Mouse (Mus musculus) cerebellum, adult 2 months (tissue): ENCODE results near the gene Csf1. TPM values are rescaled to one million over a fixed set of nuclear protein-coding genes. Genes with fewer than 3 reads are reported as not detected.

Experiments
- DNase-seq, 2 experiments: peaks; one replicate each; pipeline ENCODE4 v3.0.0; 2021
- H3K27ac ChIP-seq: fragments of 200-500 bp; 2 replicates; pipeline ENCODE4 v1.5.1; 2012; ENCODE audit warnings: low read length, control low read depth, inconsistent platforms; ENCODE audit not compliant: insufficient read depth
- H3K27me3 ChIP-seq: fragments of 200-500 bp; 2 replicates; pipeline ENCODE4 v1.6.1; 2012; ENCODE audit warnings: inconsistent platforms, mild to moderate bottlenecking, low read length, moderate library complexity; ENCODE audit not compliant: control insufficient read depth, insufficient read depth
- H3K4me1 ChIP-seq: fragments of 200-500 bp; 2 replicates; pipeline ENCODE4 v1.6.1; 2011; ENCODE audit warnings: low read length; ENCODE audit not compliant: control insufficient read depth, insufficient read depth
- H3K4me3 ChIP-seq: fragments of 200-500 bp; replicated peaks from 2 replicates; pipeline ENCODE3; 2011; ENCODE audit warnings: mild to moderate bottlenecking, low read depth, low read length, control low read depth; ENCODE audit not compliant: insufficient read depth
- CTCF ChIP-seq: fragments of 200-500 bp; IDR thresholded peaks from 2 replicates; pipeline ENCODE4 v1.5.1; 2011; ENCODE audit warnings: low read depth, mild to moderate bottlenecking, control low read depth, low read length, moderate library complexity, borderline replicate concordance; ENCODE audit not compliant: insufficient read depth
- POLR2A ChIP-seq: fragments of 200-500 bp; IDR thresholded peaks from 2 replicates; pipeline ENCODE4 v1.6.1; 2011; ENCODE audit warnings: low read length, control low read depth, borderline replicate concordance; ENCODE audit not compliant: insufficient read depth
- WGBS: fragments of 180-500 bp; shearing (Covaris S2); methylation state at CpG from one replicate; pipeline ENCODE4 v1.1.7; 2018; 5-methylcytosine and 5-hydroxymethylcytosine counted together
- polyA plus RNA-seq: library from polyadenylated mRNA; depleted of rRNA; stranded (reverse); fragments of >200 nt; gene quantifications from 2 replicates; pipeline ENCODE4 v1.2.3, GENCODE M21; 2012; rRNA removed

Csf1 gene
- polyA plus RNA-seq = 18.3 and 20.9 TPM in 2 replicates

- Histone ChIP-seq H3K27me3 (no peaks in the 10 kb centered on the region), H3K4me1 (peaks cover 28% of the 10 kb centered on the region), H3K27ac (peak within 1 kb of the TSS; percentile 82), H3K4me3 (peak within 1 kb of the TSS; percentile 68)
- TF ChIP-seq POLR2A (no peak), CTCF (no peak)
- under 1% methylated on average over 49 of the region's 56 CpGs for WGBS
- peak; percentile 79 to 84 for DNase-seq
These were observed at the start of gene Csf1 for GRCm38 (mm10) chr3:107759929-107760581. Gene Csf1, minus strand, starts transcription at chr3:107760469.

GRCm38 (mm10) chr3:107808013-107808750 is 47.9 kb upstream of the Csf1 start:
- H3K27me3 ChIP-seq = no peaks in the 10 kb centered on the region

GRCm38 (mm10) chr3:107807386-107807974 is 47.2 kb upstream of the Csf1 start:
- no peak for TF ChIP-seq CTCF
- TF ChIP-seq POLR2A = no peak
- H3K4me1 ChIP-seq = no peaks in the 10 kb centered on the region; the same call in 1 of the 2 replicates
- DNase-seq = no peak
- WGBS = 57% methylated on average over 6 of the region's 6 CpGs
- no peak overlapping the region for H3K4me3 ChIP-seq
- no peaks in the 10 kb centered on the region for H3K27me3 ChIP-seq
- H3K27ac ChIP-seq = no peak overlapping the region

More at GRCm38 (mm10) chr3:107808013-107808750, 47.9 kb upstream of the Csf1 start:
- TF ChIP-seq CTCF (no peak), POLR2A (no peak)
- H3K4me1 ChIP-seq = no peaks in the 10 kb centered on the region; the same call in 1 of the 2 replicates
- no peak overlapping the region for H3K27ac ChIP-seq
- H3K4me3 ChIP-seq = no peak overlapping the region
- no peak for DNase-seq
- 11% methylated on average over 14 of the region's 14 CpGs for WGBS

GRCm38 (mm10) chr3:107806916-107807315 is 46.6 kb upstream of the Csf1 start:
- DNase-seq = no peak
- 97% methylated on average over 1 of the region's 1 CpGs for WGBS
- Histone ChIP-seq H3K27ac (no peak overlapping the region), H3K27me3 (no peaks in the 10 kb centered on the region), H3K4me3 (no peak overlapping the region), H3K4me1 (no peaks in the 10 kb centered on the region; the same call in 1 of the 2 replicates)
- TF ChIP-seq POLR2A = no peak
- TF ChIP-seq CTCF = no peak

- DNase-seq = no peak
- Histone ChIP-seq H3K27ac (no peak overlapping the region), H3K27me3 (no peaks in the 10 kb centered on the region), H3K4me1 (no peaks in the 10 kb centered on the region; the same call in 1 of the 2 replicates), H3K4me3 (no peak overlapping the region)
- TF ChIP-seq POLR2A (no peak), CTCF (no peak)
- 97% methylated on average over 1 of the region's 1 CpGs for WGBS
These were observed 44.5 kb upstream of the Csf1 start for GRCm38 (mm10) chr3:107804799-107805198.

GRCm38 (mm10) chr3:107802185-107802946 is 42.1 kb upstream of the Csf1 start:
- no peak for DNase-seq
- Histone ChIP-seq H3K4me3 (no peak overlapping the region), H3K27me3 (no peaks in the 10 kb centered on the region), H3K27ac (no peak overlapping the region), H3K4me1 (no peaks in the 10 kb centered on the region)
- 54% methylated on average over 8 of the region's 8 CpGs for WGBS
- TF ChIP-seq POLR2A = no peak
- no peak for TF ChIP-seq CTCF

- DNase-seq = no peak
- Histone ChIP-seq H3K4me1 (no peaks in the 10 kb centered on the region), H3K27me3 (no peaks in the 10 kb centered on the region), H3K4me3 (no peak overlapping the region), H3K27ac (no peak overlapping the region)
- 84% methylated on average over 5 of the region's 5 CpGs for whole genome bisulfite sequencing
- TF ChIP-seq CTCF = no peak
- no peak for TF ChIP-seq POLR2A
These were observed 38.7 kb upstream of the Csf1 start for GRCm38 (mm10) chr3:107798946-107799345.
